Mouse (Mus musculus) E14TG2a.4 (cell line): ENCODE results near the gene Upk3b.
A peak's percentile ranks its signal among the peaks of the same experiment; 100 is the strongest.

Experiments
- H3K27me3 ChIP-seq: 2 replicates; pipeline ENCODE4 v1.6.1; 2014; ENCODE audit warnings: low read length, control low read depth; ENCODE audit not compliant: insufficient read depth
- H3K36me3 ChIP-seq: 2 replicates; pipeline ENCODE4 v1.6.1; 2014; ENCODE audit warnings: low read length, control low read depth; ENCODE audit not compliant: insufficient read depth
- H3K4me1 ChIP-seq: replicated peaks from 2 replicates; pipeline ENCODE4 v1.6.1; 2014; ENCODE audit warnings: low read depth, low read length, control low read depth
- H3K4me3 ChIP-seq: replicated peaks from 2 replicates; pipeline ENCODE4 v1.5.1; 2014; ENCODE audit warnings: mild to moderate bottlenecking, low read length
- H3K9me3 ChIP-seq: 2 replicates; pipeline ENCODE4 v1.6.1; 2014; ENCODE audit warnings: low read length, control low read depth
- CTCF ChIP-seq: conservative IDR thresholded peaks from 2 replicates; pipeline ENCODE4 v1.5.1; 2014; ENCODE audit warnings: low read length
- NANOG ChIP-seq: IDR thresholded peaks from 2 replicates; pipeline ENCODE4 v1.6.1; 2014; ENCODE audit warnings: borderline replicate concordance, low read length, mixed read lengths
- POU5F1 ChIP-seq: IDR thresholded peaks from 2 replicates; pipeline ENCODE4 v1.6.1; 2014; ENCODE audit warnings: low read length, borderline replicate concordance

Upk3b gene

GRCm38 (mm10) chr5:136073526-136073925 lies 35.2 kb downstream of the Upk3b start:
- no peaks in the 10 kb centered on the region for H3K9me3 ChIP-seq
- no peaks in the 10 kb centered on the region for H3K27me3 ChIP-seq
- H3K4me3 ChIP-seq: peak overlapping the region; percentile 43
- no peaks in the 10 kb centered on the region for H3K36me3 ChIP-seq
- TF ChIP-seq POU5F1 (no peak), CTCF (no peak), NANOG (no peak)
- peaks cover 92% of the 10 kb centered on the region for H3K4me1 ChIP-seq

- H3K27me3 ChIP-seq: no peaks in the 10 kb centered on the region
- H3K4me1 ChIP-seq: peaks cover 84% of the 10 kb centered on the region
- no peak for TF ChIP-seq POU5F1
- no peak for TF ChIP-seq NANOG
- no peak for TF ChIP-seq CTCF
- H3K36me3 ChIP-seq: no peaks in the 10 kb centered on the region
- H3K4me3 ChIP-seq: no peak overlapping the region
- H3K9me3 ChIP-seq: peaks cover 6% of the 10 kb centered on the region
These were observed 36.8 kb downstream of the Upk3b start for GRCm38 (mm10) chr5:136075076-136075475.

GRCm38 (mm10) chr5:136076284-136076683 lies 38.0 kb downstream of the Upk3b start:
- Histone ChIP-seq H3K9me3 (peaks cover 18% of the 10 kb centered on the region), H3K4me3 (peak overlapping the region; percentile 8), H3K27me3 (no peaks in the 10 kb centered on the region), H3K4me1 (peaks cover 83% of the 10 kb centered on the region), H3K36me3 (no peaks in the 10 kb centered on the region)
- no peak for TF ChIP-seq POU5F1
- no peak for TF ChIP-seq NANOG
- no peak for TF ChIP-seq CTCF

- H3K4me3 ChIP-seq: peak overlapping the region; percentile 8; the same call in 1 of the 2 replicates
- peaks cover 18% of the 10 kb centered on the region for H3K9me3 ChIP-seq
- no peaks in the 10 kb centered on the region for H3K27me3 ChIP-seq
- peaks cover 76% of the 10 kb centered on the region for H3K4me1 ChIP-seq
- TF ChIP-seq POU5F1: no peak
- no peak for TF ChIP-seq CTCF
- TF ChIP-seq NANOG: no peak
- no peaks in the 10 kb centered on the region for H3K36me3 ChIP-seq
These were observed 38.8 kb downstream of the Upk3b start for GRCm38 (mm10) chr5:136077001-136077550.

- Histone ChIP-seq H3K27me3 (no peaks in the 10 kb centered on the region), H3K4me3 (no peak overlapping the region), H3K4me1 (peaks cover 72% of the 10 kb centered on the region), H3K9me3 (peaks cover 18% of the 10 kb centered on the region), H3K36me3 (no peaks in the 10 kb centered on the region)
- TF ChIP-seq POU5F1 (no peak), CTCF (no peak), NANOG (no peak)
These were observed 39.8 kb downstream of the Upk3b start for GRCm38 (mm10) chr5:136078136-136078535.

- Histone ChIP-seq H3K9me3 (peaks cover 18% of the 10 kb centered on the region), H3K4me1 (peaks cover 72% of the 10 kb centered on the region), H3K27me3 (peaks cover 9% of the 10 kb centered on the region), H3K36me3 (no peaks in the 10 kb centered on the region), H3K4me3 (no peak overlapping the region)
- TF ChIP-seq NANOG (no peak), POU5F1 (no peak), CTCF (peak; percentile 96)
These were observed 44.0 kb downstream of the Upk3b start for GRCm38 (mm10) chr5:136082345-136082744.

- H3K4me3 ChIP-seq: peak within 1 kb of the TSS; percentile 85
- peaks cover 18% of the 10 kb centered on the region for H3K9me3 ChIP-seq
These were observed 45.4 kb downstream of the Upk3b start, which contains the start of gene Rasa4 for GRCm38 (mm10) chr5:136083669-136084107. Rasa4 (plus strand) TSS chr5:136083916.

GRCm38 (mm10) chr5:136084144-136084881 lies 46.0 kb downstream of the Upk3b start:
- Histone ChIP-seq H3K9me3 (peaks cover 18% of the 10 kb centered on the region), H3K4me1 (peaks cover 79% of the 10 kb centered on the region), H3K4me3 (peak overlapping the region; percentile 85), H3K36me3 (0 out of 2 replicates have a peak, but pooled peaks cover 2% of the 10 kb centered on the region), H3K27me3 (peaks cover 9% of the 10 kb centered on the region)
- no peak for TF ChIP-seq CTCF
- no peak for TF ChIP-seq NANOG
- TF ChIP-seq POU5F1: no peak

More at GRCm38 (mm10) chr5:136083669-136084107, 45.4 kb downstream of the Upk3b start, which contains the start of gene Rasa4:
- peaks cover 9% of the 10 kb centered on the region for H3K27me3 ChIP-seq
- peaks cover 76% of the 10 kb centered on the region for H3K4me1 ChIP-seq
- no peaks in the 10 kb centered on the region for H3K36me3 ChIP-seq
- TF ChIP-seq CTCF: no peak
- TF ChIP-seq POU5F1: no peak
- TF ChIP-seq NANOG: no peak
